Mouse (Mus musculus) liver, embryonic 11.5 days (tissue): ENCODE measurements around the gene Bglap. TPM values are rescaled to one million over a fixed set of nuclear protein-coding genes. Genes with fewer than 3 reads are reported as not detected.
A peak's percentile ranks its signal among the peaks of the same experiment; 100 is the strongest.

Experiments
- ATAC-seq: fragments of 200-750 bp; cut with Nextera tagmentation; replicated peaks from 2 replicates; pipeline ENCODE4 v1.8.0; 2017; ENCODE audit warnings: moderate number of reproducible peaks, mild to moderate bottlenecking, moderate TSS enrichment, moderate library complexity; ENCODE audit not compliant: low FRiP score
- DNase-seq: peaks from one replicate; pipeline ENCODE4 v3.0.0-alpha.2; 2017; ENCODE audit warnings: low spot score
- H3K27ac ChIP-seq: fragments of 300-500 bp; sonication (generic); 2 replicates; pipeline ENCODE4 v1.5.1; 2014; ENCODE audit warnings: mild to moderate bottlenecking, low read depth, low read length, control low read depth
- H3K27me3 ChIP-seq: fragments of 300-500 bp; sonication (generic); replicated peaks from 2 replicates; pipeline ENCODE4 v1.6.1; 2014; ENCODE audit warnings: low read length, mixed read lengths; ENCODE audit not compliant: control insufficient read depth, insufficient read depth
- H3K36me3 ChIP-seq: fragments of 300-500 bp; sonication (generic); 2 replicates; pipeline ENCODE4 v1.6.1; 2014; ENCODE audit warnings: mild to moderate bottlenecking, low read length, moderate library complexity, mixed read lengths; ENCODE audit not compliant: control insufficient read depth, insufficient read depth
- H3K4me1 ChIP-seq: fragments of 300-500 bp; sonication (generic); replicated peaks from 2 replicates; pipeline ENCODE4 v1.6.1; 2014; ENCODE audit warnings: low read length, mixed read lengths; ENCODE audit not compliant: control insufficient read depth, insufficient read depth
- H3K4me2 ChIP-seq: fragments of 300-500 bp; sonication (generic); 2 replicates; pipeline ENCODE4 v1.6.1; 2014; ENCODE audit warnings: mild to moderate bottlenecking, control low read depth, moderate library complexity
- H3K4me3 ChIP-seq: fragments of 300-500 bp; sonication (generic); 2 replicates; pipeline ENCODE4 v1.5.1; 2014; ENCODE audit warnings: low read depth, low read length, control low read depth
- H3K9ac ChIP-seq: fragments of 300-500 bp; sonication (generic); 2 replicates; pipeline ENCODE4 v1.6.1; 2014; ENCODE audit warnings: low read depth, low read length, control low read depth
- H3K9me3 ChIP-seq: fragments of 300-500 bp; sonication (generic); 2 replicates; pipeline ENCODE4 v1.6.1; 2016; ENCODE audit warnings: low read length, inconsistent platforms, mixed read lengths; ENCODE audit not compliant: control insufficient read depth
- WGBS: fragments of 180-500 bp; shearing (Covaris S2); extraction: QIAGEN DNeasy Blood & Tissue Kit; methylation state at CpG from one replicate; pipeline ENCODE4 v1.1.7; 2014; 5-methylcytosine and 5-hydroxymethylcytosine counted together
- polyA plus RNA-seq: library from polyadenylated mRNA; unstranded; fragments of >200 nt; fragmentation: Nextera tagmentation; extraction: Ambion mirVana; gene quantifications from 2 replicates; pipeline ENCODE4 v1.2.1, GENCODE M21; 2014

Bglap gene
- polyA plus RNA-seq, 1 experiment from 2014 or later, result not detected

DNA sequence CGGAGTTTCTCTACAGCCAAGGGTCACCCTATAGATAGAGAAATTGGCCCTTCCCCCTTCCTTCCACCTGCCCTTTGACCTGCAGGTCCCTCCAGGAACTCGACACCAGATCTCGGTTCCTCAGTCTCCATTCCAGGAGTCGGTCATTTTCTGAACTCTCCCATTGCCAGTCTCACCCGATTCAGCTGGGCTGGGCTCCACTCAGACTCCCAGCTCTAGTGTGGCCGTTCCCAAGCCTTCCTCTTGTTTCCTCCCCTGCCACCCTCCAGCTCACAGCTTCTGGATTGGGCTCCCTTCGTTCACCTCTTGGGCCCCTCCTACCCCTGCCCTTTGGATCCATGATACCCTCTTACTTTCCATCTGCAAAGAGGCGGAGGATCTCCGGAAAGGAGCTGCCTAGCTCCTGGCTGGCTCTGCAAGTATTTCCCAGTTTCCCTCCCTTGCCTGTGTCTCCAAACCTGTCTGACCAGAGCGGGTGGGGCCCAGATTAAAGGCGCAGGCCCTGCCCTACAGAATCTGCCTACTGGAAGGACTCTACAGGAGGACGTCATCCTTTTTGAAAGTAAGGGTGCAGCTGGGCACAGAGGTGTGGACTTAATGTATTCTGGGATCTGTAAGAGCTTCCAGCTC is 50.1 kb downstream of the Bglap start:
- H3K4me3 ChIP-seq, result peak overlapping the region; percentile 86
- 50% methylated on average over 12 of the region's 12 CpGs for WGBS
- H3K9me3 ChIP-seq, result no peaks in the 10 kb centered on the region
- peaks cover 34% of the 10 kb centered on the region for H3K4me1 ChIP-seq
- H3K9ac ChIP-seq, result peak overlapping the region; percentile 95; the same call in 1 of the 2 replicates
- no peak overlapping the region for H3K27ac ChIP-seq
- DNase-seq, result peak; percentile 43
- H3K27me3 ChIP-seq, result no peaks in the 10 kb centered on the region
- peak overlapping the region; percentile 83 for H3K4me2 ChIP-seq
- 0 out of 2 replicates have a peak, but pooled peaks have one; percentile 13 for ATAC-seq
- peaks cover 2% of the 10 kb centered on the region; the same call in 1 of the 2 replicates for H3K36me3 ChIP-seq

Other genes with a start within 250 kb of the Bglap start
- 27.6 and 28.0 TPM in 2 replicates for gene Mef2d, start 242.1 kb downstream of the Bglap start, polyA plus RNA-seq
- 16.3 and 19.5 TPM in 2 replicates for gene Rhbg, start 129.8 kb downstream of the Bglap start, polyA plus RNA-seq
- 0.31 and 1.4 TPM in 2 replicates for gene Gm38392, start 97.3 kb downstream of the Bglap start, polyA plus RNA-seq
- 14.0 and 17.7 TPM in 2 replicates for gene Tsacc, start 87.5 kb downstream of the Bglap start, polyA plus RNA-seq
- 694 and 747 TPM in 2 replicates for gene Cct3, start 87.3 kb downstream of the Bglap start, polyA plus RNA-seq
- gene Glmp, start 59.4 kb downstream of the Bglap start, polyA plus RNA-seq, result 111 and 113 TPM in 2 replicates
- 2.0 TPM in 2 replicates for gene Tmem79, start 48.3 kb downstream of the Bglap start, polyA plus RNA-seq
- gene Smg5, start 48.2 kb downstream of the Bglap start, polyA plus RNA-seq, result 52.0 TPM in 2 replicates
- gene Paqr6, start 19.9 kb downstream of the Bglap start, polyA plus RNA-seq, result 5.6 and 7.0 TPM in 2 replicates
- gene Bglap3, start 11.7 kb downstream of the Bglap start, polyA plus RNA-seq, result 0.12 and 0.40 TPM in 2 replicates
- not detected in 2 replicates for gene Bglap2, start 5.8 kb downstream of the Bglap start, polyA plus RNA-seq
- 153 and 165 TPM in 2 replicates for gene Pmf1, start 25.9 kb upstream of the Bglap start, polyA plus RNA-seq
- 20.6 and 20.7 TPM in 2 replicates for gene Slc25a44, start 40.7 kb upstream of the Bglap start, polyA plus RNA-seq
- gene Sema4a, start 76.7 kb upstream of the Bglap start, polyA plus RNA-seq, result 14.3 and 19.0 TPM in 2 replicates
- 155 and 157 TPM in 2 replicates for gene Lmna, start 125.5 kb upstream of the Bglap start, polyA plus RNA-seq
- 9.4 and 10.2 TPM in 2 replicates for gene Mex3a, start 147.9 kb upstream of the Bglap start, polyA plus RNA-seq
- gene Rab25, start 163.8 kb upstream of the Bglap start, polyA plus RNA-seq, result 1.1 and 1.2 TPM in 2 replicates
- gene Lamtor2, start 168.6 kb upstream of the Bglap start, polyA plus RNA-seq, result 111 and 120 TPM in 2 replicates
- 65.8 and 67.7 TPM in 2 replicates for gene Ubqln4, start 169.3 kb upstream of the Bglap start, polyA plus RNA-seq
- 306 and 307 TPM in 2 replicates for gene Ssr2, start 191.4 kb upstream of the Bglap start, polyA plus RNA-seq
- gene Arhgef2, start 221.5 kb upstream of the Bglap start, polyA plus RNA-seq, result 64.3 and 66.3 TPM in 2 replicates